Mouse (Mus musculus): ENCODE results near the gene Catsper3. TPM values are rescaled to one million over a fixed set of nuclear protein-coding genes. Genes with fewer than 3 reads are reported as not detected.

Gene Catsper3
- total RNA-seq, 2 experiments from 2014 or later, result 0.22 TPM; not detected in 1

GRCm38 (mm10) chr13:55843700-55844099 is 59.3 kb downstream of the Catsper3 start:
- intact Hi-C loops (cut with DNase I; ENCODE audit: low total_unique reads), result no loop called here
- no peak for DNase-seq

GRCm38 (mm10) chr13:55847805-55848204 is 63.4 kb downstream of the Catsper3 start:
- no peak for DNase-seq
- intact Hi-C loops (cut with DNase I; ENCODE audit: low total_unique reads), result no loop called here

- intact Hi-C loops (cut with DNase I; ENCODE audit: low total_unique reads), result no loop called here
- no peak for DNase-seq
Measured at GRCm38 (mm10) chr13:55848604-55849190, 64.3 kb downstream of the Catsper3 start.

DNA sequence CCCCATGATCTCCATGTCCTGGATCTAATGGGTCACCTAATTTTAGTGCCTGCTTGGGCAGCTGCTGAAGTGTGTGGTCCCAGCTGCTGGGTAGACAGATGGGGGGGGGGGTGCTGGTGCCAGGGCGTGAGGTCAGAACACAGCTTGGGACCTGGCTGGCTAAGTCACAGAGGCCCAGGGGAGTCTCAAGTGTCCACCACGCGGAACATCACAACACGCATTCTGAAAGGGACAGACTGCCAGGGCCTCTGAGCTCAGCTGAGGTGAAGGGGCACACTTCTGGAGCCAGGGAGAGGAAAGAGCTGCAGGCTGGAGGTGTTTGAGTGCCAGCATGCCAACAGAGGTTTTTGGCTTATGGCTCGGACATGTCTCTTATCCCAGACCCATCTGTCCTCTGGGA is 66.4 kb downstream of the Catsper3 start:
- intact Hi-C loops (cut with DNase I; ENCODE audit: low total_unique reads), result no loop called here

DNA sequence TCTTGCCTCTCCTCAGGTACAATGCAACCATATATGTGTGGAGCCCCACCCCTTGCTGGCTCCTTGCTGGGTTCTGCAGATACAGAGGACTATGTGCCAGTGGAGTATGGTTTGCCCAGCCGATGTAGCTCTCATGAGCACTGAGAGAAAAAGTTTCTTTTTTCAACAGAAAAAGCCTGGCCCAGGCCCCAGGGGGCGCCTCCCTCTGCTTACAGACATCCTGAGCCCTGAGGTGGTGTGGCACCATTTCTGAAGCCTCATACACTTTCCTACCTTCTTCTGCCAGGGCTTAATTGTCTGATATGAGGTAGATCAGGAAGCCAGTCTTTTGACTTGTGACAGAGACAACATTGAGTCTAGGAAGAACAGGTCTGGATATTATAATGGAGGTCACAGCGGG is 67.8 kb downstream of the Catsper3 start:
- intact Hi-C loops (cut with DNase I; ENCODE audit: low total_unique reads), result no loop called here
- no peak for DNase-seq

More for the DNA sequence above, 66.4 kb downstream of the Catsper3 start:
- DNase-seq, result peak; percentile 65

GRCm38 (mm10) chr13:55855793-55856192 is 71.4 kb downstream of the Catsper3 start:
- DNase-seq, result peak; percentile 47
- intact Hi-C loops (cut with DNase I; ENCODE audit: low total_unique reads), result no loop called here

GRCm38 (mm10) chr13:55858463-55858862 is 74.1 kb downstream of the Catsper3 start:
- intact Hi-C loops (cut with DNase I; ENCODE audit: low total_unique reads), result no loop called here

More at GRCm38 (mm10) chr13:55858463-55858862, 74.1 kb downstream of the Catsper3 start:
- no peak for DNase-seq

Other genes with a start within 250 kb of the Catsper3 start
- 1 to 10 TPM; 8.8 to 9.5 TPM for gene Ddx41, start 247.9 kb upstream of the Catsper3 start, total RNA-seq (2021)
- 10 to 100 TPM; 12.8 to 15.4 TPM for gene Fam193b, start 213.4 kb upstream of the Catsper3 start, total RNA-seq (2021)
- gene Tmed9, start 210.8 kb upstream of the Catsper3 start, total RNA-seq (2021), result 100 to 1,000 TPM; 139 to 149 TPM
- 1 to 10 TPM; 6.2 to 7.3 TPM for gene B4galt7, start 184.7 kb upstream of the Catsper3 start, total RNA-seq (2021)
- 10 to 100 TPM; 10.1 to 11.1 TPM for gene Caml, start 161.6 kb upstream of the Catsper3 start, total RNA-seq (2021)
- gene Ddx46, start 149.5 kb upstream of the Catsper3 start, total RNA-seq (2021), result 10 to 100 TPM; 19.7 to 21.2 TPM
- gene B230219D22Rik, start 91.4 kb upstream of the Catsper3 start, total RNA-seq (2021), result 10 to 100 TPM; 30.9 to 32.9 TPM
- gene Txndc15, start 69.9 kb upstream of the Catsper3 start, total RNA-seq (2021), result 10 to 100 TPM; 27.8 to 27.9 TPM
- 10 to 100 TPM; 23.4 to 24.0 TPM for gene Pcbd2, start 57.2 kb upstream of the Catsper3 start, total RNA-seq (2021)
- under 1 TPM; 0.64 to 0.84 TPM for gene Pitx1, start 51.6 kb downstream of the Catsper3 start, total RNA-seq (2021)

All from gastrocnemius, postnatal 14 days (tissue).